Mouse (Mus musculus) ES-Bruce4 (cell line): Measurements from ENCODE around the gene Dnajb4.

Source experiments
- CTCF ChIP-seq: IDR thresholded peaks from one replicate; pipeline ENCODE4 v1.8.1; 2011; ENCODE audit warnings: low read depth, low read length
- EP300 ChIP-seq: IDR thresholded peaks from 2 replicates; pipeline ENCODE4 v1.6.1; 2011; ENCODE audit warnings: low read depth, low read length; ENCODE audit not compliant: insufficient read depth
- POLR2A ChIP-seq: IDR thresholded peaks from one replicate; pipeline ENCODE4 v1.8.1; 2011; ENCODE audit warnings: low read length; ENCODE audit not compliant: insufficient read depth

DNA sequence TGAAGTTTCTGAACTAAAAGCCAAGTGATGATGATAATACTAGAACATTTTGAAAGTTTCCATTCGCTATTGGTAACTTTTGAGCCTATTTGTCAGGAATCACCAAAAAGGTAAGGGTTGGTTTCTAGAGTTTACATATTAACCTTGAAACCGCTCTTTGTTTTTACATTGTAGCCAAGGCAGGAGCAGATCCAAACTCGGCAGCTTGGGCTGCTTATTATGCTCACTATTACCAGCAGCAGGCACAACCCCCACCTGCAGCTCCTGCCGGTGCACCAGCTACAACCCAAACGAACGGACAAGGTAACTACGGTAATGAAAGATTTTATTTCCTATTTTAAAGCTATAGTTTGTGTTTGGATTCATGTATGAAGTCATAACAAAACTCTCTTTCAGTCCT lies 15.8 kb upstream of the Dnajb4 start:
- TF ChIP-seq CTCF (no peak), POLR2A (no peak), EP300 (no peak)
